Comparison of ENCODE assay signal across 18 mouse cellular contexts in genomic region chr8:48484143-48484542, GRCm38 (mm10).
"Had no signal": no experiment of that assay in that cellular context is flagged by ENCODE, and none has a peak within 500 bp of the region (broad histone marks: within the 10 kb centered on the region; RNA-seq: fewer than 3 reads in every experiment).

No protein-coding gene starts in this region.

- H3K27ac ChIP-seq: left cerebral cortex, adult 2 months; limb, embryonic 10.5 days; liver, embryonic 15.5 days; midbrain, embryonic 12.5 days; neural tube, embryonic 12.5 days had no signal

- H3K9ac ChIP-seq: liver, embryonic 15.5 days; midbrain, embryonic 12.5 days; neural tube, embryonic 12.5 days had no signal

- H3K36me3 ChIP-seq: liver, embryonic 15.5 days; neural tube, embryonic 12.5 days had no signal

- H3K4me1 ChIP-seq: liver, embryonic 15.5 days had no signal

- H3K4me3 ChIP-seq: left cerebral cortex, adult 2 months; limb, embryonic 10.5 days; liver, embryonic 15.5 days; midbrain, embryonic 12.5 days; myocyte; neural tube, embryonic 12.5 days had no signal

- H3K9me3 ChIP-seq: limb, embryonic 10.5 days; liver, embryonic 15.5 days; midbrain, embryonic 12.5 days; neural tube, embryonic 12.5 days had no signal

- H3K4me2 ChIP-seq: liver, embryonic 11.5 days; liver, embryonic 15.5 days; midbrain, embryonic 12.5 days; neural tube, embryonic 12.5 days had no signal

- H3K27me3 ChIP-seq: liver, embryonic 15.5 days; neural tube, embryonic 12.5 days had no signal

- DNase-seq: kidney, adult 11 months; kidney, adult 9 months; kidney, postnatal 10 days; lung, adult 2 months; lung, postnatal 36 days; retina, postnatal 1 day; right cerebral cortex, postnatal 4 days; spleen, adult 18-20 months; thymus, adult 18-20 months; thymus, postnatal 14 days had no signal

- ATAC-seq: lung, postnatal 0 days had no signal
